Mouse (Mus musculus) stomach, postnatal 0 days (tissue): ENCODE results near the gene Lpcat1.

Source experiments
- CTCF ChIP-seq: IDR thresholded peaks from 2 replicates; pipeline ENCODE4 v1.5.1; 2016; ENCODE audit warnings: antibody characterized with exemption, low read depth, mild to moderate bottlenecking, moderate library complexity
- EP300 ChIP-seq: optimal IDR thresholded peaks from 2 replicates; pipeline ENCODE3; 2016; ENCODE audit warnings: antibody characterized with exemption

DNA sequence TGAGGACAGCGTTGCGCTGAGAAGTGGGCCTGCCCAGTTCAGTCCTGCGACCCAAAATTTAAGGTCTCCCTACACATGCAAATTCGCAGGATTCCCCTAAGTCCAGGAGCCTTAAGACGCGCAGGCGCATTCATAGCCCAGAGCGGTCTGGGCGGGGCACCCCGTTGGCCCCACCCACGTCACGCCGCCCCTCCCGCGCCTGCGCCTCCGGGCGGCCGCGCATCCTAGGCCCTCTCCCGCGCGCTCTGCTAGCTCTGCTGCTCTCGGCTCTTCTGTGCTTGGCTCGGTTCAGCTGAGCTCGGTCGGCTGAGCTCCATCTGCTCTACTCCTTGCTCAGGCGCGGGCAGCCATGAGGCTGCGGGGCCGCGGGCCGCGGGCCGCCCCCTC is at the start of gene Lpcat1:
- TF ChIP-seq CTCF, result no peak
- TF ChIP-seq EP300, result no peak
